Mouse (Mus musculus) cerebellum, adult 2 months (tissue): ENCODE results near the gene Hoxa13. TPM values are rescaled to one million over a fixed set of nuclear protein-coding genes. Genes with fewer than 3 reads are reported as not detected.

Experiments used
- DNase-seq, 2 experiments: peaks; one replicate each; pipeline ENCODE4 v3.0.0; 2021
- H3K27ac ChIP-seq: fragments of 200-500 bp; 2 replicates; pipeline ENCODE4 v1.5.1; 2012; ENCODE audit warnings: low read length, control low read depth, inconsistent platforms; ENCODE audit not compliant: insufficient read depth
- H3K27me3 ChIP-seq: fragments of 200-500 bp; 2 replicates; pipeline ENCODE4 v1.6.1; 2012; ENCODE audit warnings: inconsistent platforms, mild to moderate bottlenecking, low read length, moderate library complexity; ENCODE audit not compliant: control insufficient read depth, insufficient read depth
- H3K4me1 ChIP-seq: fragments of 200-500 bp; 2 replicates; pipeline ENCODE4 v1.6.1; 2011; ENCODE audit warnings: low read length; ENCODE audit not compliant: control insufficient read depth, insufficient read depth
- H3K4me3 ChIP-seq: fragments of 200-500 bp; replicated peaks from 2 replicates; pipeline ENCODE3; 2011; ENCODE audit warnings: mild to moderate bottlenecking, low read depth, low read length, control low read depth; ENCODE audit not compliant: insufficient read depth
- CTCF ChIP-seq: fragments of 200-500 bp; IDR thresholded peaks from 2 replicates; pipeline ENCODE4 v1.5.1; 2011; ENCODE audit warnings: low read depth, mild to moderate bottlenecking, control low read depth, low read length, moderate library complexity, borderline replicate concordance; ENCODE audit not compliant: insufficient read depth
- POLR2A ChIP-seq: fragments of 200-500 bp; IDR thresholded peaks from 2 replicates; pipeline ENCODE4 v1.6.1; 2011; ENCODE audit warnings: low read length, control low read depth, borderline replicate concordance; ENCODE audit not compliant: insufficient read depth
- WGBS: fragments of 180-500 bp; shearing (Covaris S2); methylation state at CpG from one replicate; pipeline ENCODE4 v1.1.7; 2018; 5-methylcytosine and 5-hydroxymethylcytosine counted together
- polyA plus RNA-seq: library from polyadenylated mRNA; depleted of rRNA; stranded (reverse); fragments of >200 nt; gene quantifications from 2 replicates; pipeline ENCODE4 v1.2.3, GENCODE M21; 2012

Hoxa13 gene
- polyA plus RNA-seq, 1 experiment = not detected

DNA sequence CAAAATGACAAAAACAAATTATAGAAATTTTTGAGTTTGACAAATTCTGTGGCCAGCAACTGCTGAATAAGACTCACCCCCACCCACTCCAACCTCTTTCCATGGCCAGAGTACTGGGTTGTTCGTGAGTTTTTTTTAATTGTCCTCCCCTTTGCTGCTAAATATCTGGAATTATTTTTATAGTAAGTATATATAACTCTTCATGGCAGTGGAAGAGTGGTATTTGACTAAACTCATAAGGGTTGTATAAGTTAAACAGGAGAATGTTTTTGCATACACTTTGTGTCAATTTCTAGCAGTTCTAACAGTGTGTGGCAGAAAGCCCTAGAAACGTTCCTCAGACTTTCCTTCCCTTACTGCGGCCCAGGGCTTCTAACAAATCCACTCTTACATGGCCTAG, 7.0 kb upstream of the Hoxa13 start:
- H3K27me3 ChIP-seq = peaks cover 21% of the 10 kb centered on the region; the same call in 1 of the 2 replicates
- no peak overlapping the region for H3K27ac ChIP-seq
- no peak for DNase-seq
- no peak overlapping the region for H3K4me3 ChIP-seq
- WGBS = 6% methylated on average over 3 of the region's 3 CpGs
- H3K4me1 ChIP-seq = no peaks in the 10 kb centered on the region
- TF ChIP-seq POLR2A (no peak), CTCF (no peak)

DNA sequence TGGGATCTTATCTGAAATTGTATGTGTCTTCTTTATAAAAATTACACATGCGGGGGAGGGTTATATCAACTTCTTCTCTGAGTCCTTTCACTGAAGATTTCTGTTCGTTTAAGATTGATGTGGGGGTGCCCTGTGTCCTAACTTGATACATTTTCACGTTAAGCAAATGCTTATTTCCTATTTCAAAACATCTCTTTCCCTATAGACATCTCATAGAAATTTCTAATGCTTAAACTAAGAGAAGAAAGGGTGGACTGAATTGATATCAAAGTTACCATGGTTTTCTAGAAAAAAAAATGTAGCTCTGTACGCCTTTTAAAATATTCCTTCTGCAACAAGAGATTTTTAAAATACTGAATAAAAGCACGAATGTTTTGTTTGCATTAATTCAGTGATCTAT, 6.5 kb upstream of the Hoxa13 start:
- no peak overlapping the region for H3K4me3 ChIP-seq
- 20% methylated on average over 5 of the region's 5 CpGs for WGBS

DNA sequence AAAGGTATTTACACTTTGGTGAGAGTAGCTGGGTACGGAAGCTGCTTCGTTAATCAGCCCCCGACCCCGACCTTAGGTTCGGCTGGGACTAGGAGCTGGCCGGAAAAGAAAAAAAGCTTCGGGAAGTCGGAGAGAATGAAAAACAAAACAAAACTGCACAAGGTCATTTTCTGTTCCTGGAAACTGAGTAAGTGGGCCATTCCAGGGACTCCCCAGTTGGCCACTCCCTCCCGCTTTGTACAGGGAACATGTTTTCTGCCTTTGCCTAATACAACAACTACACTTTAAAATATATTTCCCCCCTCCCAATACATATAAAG, 5.9 kb upstream of the Hoxa13 start:
- 3% methylated on average over 9 of the region's 9 CpGs for WGBS
- Histone ChIP-seq H3K27me3 (peaks cover 27% of the 10 kb centered on the region; the same call in 1 of the 2 replicates), H3K27ac (no peak overlapping the region), H3K4me1 (no peaks in the 10 kb centered on the region), H3K4me3 (no peak overlapping the region)
- TF ChIP-seq CTCF = no peak
- no peak for DNase-seq

More for the DNA sequence above, 6.5 kb upstream of the Hoxa13 start:
- no peak for DNase-seq
- peaks cover 24% of the 10 kb centered on the region; the same call in 1 of the 2 replicates for H3K27me3 ChIP-seq
- no peak for TF ChIP-seq CTCF
- no peak overlapping the region for H3K27ac ChIP-seq
- no peaks in the 10 kb centered on the region for H3K4me1 ChIP-seq

DNA sequence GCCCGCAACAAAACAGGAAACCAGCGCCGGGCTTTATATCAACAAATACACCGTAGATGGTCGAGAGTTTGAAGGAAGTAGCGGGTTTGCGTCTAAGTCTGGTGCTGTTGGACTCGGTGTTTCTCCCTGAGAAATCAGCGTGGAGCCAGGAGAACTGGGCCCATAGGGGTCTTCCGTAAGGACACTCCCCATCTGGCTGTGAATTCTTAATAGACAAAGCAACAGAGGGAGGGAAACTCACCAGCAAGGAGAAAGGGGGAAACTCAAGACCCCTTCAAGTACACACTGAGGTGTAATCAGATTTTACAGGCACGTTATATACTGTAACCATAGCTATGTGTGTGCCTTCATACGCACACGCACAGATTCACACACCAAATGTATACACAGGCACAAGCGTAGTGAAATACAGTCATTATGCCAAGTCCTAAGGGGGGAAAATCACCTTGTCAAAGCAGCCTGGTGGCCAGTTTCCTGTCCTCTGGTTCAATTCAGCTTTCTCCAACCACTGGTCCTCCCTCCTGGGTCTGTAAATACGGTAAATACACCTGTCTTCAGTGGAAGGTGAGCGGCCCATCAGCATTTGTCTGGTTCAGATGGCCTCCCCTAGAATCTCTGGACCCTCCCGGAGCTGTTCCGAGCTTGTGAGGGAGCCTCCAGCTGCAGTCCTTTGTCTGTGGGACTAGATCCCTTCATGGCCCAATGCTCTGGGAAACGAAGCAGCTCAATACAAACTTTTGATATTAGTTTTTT, 5.4 kb upstream of the Hoxa13 start:
- H3K4me1 ChIP-seq = no peaks in the 10 kb centered on the region
- TF ChIP-seq CTCF (no peak), POLR2A (no peak)
- no peak overlapping the region for H3K4me3 ChIP-seq
- H3K27ac ChIP-seq = no peak overlapping the region
- no peak for DNase-seq
- H3K27me3 ChIP-seq = peaks cover 30% of the 10 kb centered on the region; the same call in 1 of the 2 replicates
- WGBS = 5% methylated on average over 19 of the region's 19 CpGs

DNA sequence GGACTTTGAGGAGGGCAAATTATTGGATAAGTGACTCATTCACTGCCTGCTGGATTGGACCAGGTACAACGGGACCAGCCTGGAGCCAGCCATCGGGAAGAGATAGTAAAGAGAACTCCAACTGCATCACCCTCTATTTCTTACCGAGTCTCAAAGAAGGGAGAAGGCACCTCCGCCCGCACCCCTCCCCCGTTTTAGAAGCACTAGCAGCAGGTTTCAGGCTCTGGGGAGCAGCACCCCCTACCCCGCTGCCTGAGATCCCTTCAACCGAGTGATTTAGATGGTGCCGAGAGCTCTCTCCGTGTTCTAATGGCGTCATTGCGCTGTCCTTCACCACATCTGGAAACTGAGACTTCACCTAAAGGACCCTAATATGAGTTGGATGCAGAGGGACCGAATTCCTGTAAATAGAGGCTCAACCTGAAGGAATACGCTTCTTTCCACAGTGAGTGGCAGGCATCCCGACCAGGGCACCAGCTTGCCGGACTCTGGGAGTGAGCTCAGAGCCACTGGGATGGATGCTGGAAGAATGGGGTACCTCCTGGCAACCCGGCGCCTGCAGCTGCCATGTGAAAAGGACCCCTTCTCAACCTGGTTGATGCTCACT, 4.7 kb upstream of the Hoxa13 start:
- Histone ChIP-seq H3K27me3 (peaks cover 36% of the 10 kb centered on the region; the same call in 1 of the 2 replicates), H3K4me1 (no peaks in the 10 kb centered on the region), H3K4me3 (no peak overlapping the region), H3K27ac (no peak overlapping the region)
- 3% methylated on average over 18 of the region's 18 CpGs for WGBS
- no peak for DNase-seq
- TF ChIP-seq CTCF = no peak
- no peak for TF ChIP-seq POLR2A

DNA sequence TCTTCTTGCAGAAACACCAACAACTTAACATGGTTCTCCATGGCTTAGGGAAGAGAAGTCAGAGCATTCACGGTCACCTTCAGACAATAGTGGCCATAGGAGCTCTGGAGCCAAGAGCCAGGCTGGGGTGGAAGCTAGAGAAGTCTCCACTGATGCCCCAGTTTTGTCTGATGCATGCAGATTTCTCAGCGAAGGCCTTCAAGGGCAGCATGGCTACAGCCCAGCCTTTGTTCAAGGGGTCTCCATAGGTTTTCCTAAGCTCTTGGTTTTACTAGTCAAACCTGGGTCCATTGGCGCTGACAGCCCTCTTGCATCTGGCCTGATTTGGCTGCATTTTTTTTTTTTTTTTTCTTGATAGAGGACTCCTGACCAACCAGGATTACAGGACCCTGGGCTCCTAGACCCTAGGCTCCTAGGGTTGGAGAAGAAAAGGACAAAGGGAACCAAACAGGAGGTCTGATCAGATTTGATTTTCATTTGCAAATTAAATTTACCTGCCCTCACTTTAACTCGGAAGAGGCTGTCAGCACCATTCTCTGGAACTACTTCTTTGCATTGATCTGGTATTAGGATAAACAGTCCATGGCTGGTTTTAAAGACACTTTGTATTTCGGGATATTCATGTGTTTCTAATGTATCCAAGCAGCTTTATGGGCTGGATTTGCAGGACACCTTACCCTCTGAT, 3.6 kb upstream of the Hoxa13 start:
- no peak overlapping the region for H3K27ac ChIP-seq
- no peak overlapping the region for H3K4me3 ChIP-seq
- no peak for DNase-seq
- 4% methylated on average over 5 of the region's 5 CpGs for WGBS
- H3K4me1 ChIP-seq = no peaks in the 10 kb centered on the region
- no peak for TF ChIP-seq CTCF
- no peak for TF ChIP-seq POLR2A
- H3K27me3 ChIP-seq = peaks cover 37% of the 10 kb centered on the region; the same call in 1 of the 2 replicates

DNA sequence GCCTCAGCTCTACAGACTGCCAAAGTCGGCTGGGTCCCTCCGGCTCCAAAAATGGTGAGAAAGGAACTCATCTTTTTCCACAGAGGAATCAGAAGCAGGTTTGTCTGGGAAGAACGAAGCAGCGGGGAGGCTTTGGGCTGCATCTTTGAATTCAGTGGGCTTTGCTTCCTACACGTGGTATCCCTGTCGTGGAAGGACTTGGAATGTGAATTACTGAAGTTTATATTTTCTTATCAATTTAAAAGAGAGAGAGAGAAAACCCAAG, 2.6 kb upstream of the Hoxa13 start:
- TF ChIP-seq CTCF (no peak), POLR2A (no peak)
- WGBS = 2% methylated on average over 6 of the region's 6 CpGs
- H3K27me3 ChIP-seq = peaks cover 38% of the 10 kb centered on the region; the same call in 1 of the 2 replicates
- no peak overlapping the region for H3K27ac ChIP-seq
- H3K4me3 ChIP-seq = no peak overlapping the region
- H3K4me1 ChIP-seq = no peaks in the 10 kb centered on the region
- DNase-seq = no peak

DNA sequence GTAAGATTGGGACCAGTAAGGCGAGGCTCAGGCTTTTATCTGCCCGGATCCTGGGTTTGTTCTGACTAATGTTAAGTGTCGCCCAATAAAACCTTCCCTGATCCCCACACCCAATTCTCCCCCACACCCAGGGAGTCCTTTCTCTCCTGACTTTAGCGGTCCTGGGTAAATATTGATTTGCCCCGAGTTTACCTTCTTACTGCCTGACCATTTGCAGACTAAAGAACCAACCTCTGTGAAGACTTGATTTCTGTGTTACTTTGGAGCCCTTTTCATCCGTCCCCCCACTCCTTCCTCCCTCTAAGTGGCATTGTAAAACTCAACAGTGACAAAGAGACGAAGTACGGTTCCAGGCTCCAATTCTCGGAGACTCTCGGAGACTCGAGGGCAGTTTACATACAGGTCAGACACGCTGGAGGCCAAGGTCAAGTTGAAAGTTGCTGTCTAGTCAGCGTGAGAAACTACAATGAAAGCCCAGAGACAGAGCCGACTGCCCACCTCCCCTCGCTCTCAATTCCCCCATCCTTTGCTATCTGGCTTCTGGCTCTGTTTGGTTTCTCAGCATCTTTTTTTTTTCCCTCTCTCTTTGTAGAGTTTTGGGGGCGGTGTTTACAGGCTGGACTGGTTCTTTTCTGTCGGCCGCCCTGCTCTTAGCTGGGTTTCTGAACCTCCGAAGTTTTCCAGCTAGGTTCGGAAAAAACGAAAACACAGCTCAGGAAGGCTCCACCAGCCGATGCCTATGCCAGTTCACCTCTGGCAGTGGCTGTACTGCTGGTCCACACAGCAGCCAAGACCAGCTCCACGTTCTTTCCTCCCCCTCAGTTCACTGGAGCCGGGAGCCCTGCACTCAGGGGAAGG, 2.0 kb upstream of the Hoxa13 start:
- TF ChIP-seq POLR2A (no peak), CTCF (no peak)
- WGBS = 5% methylated on average over 24 of the region's 24 CpGs
- no peak overlapping the region for H3K4me3 ChIP-seq
- DNase-seq = no peak
- peaks cover 38% of the 10 kb centered on the region; the same call in 1 of the 2 replicates for H3K27me3 ChIP-seq
- H3K27ac ChIP-seq = no peak overlapping the region
- H3K4me1 ChIP-seq = no peaks in the 10 kb centered on the region
